Mouse (Mus musculus) CH12.LX (cell line): ENCODE measurements around the gene Olfr668.
A peak's percentile ranks its signal among the peaks of the same experiment; 100 is the strongest.
"Not testable (repeated sequence)": the region's sequence is repeated elsewhere in the genome, so short reads cannot be mapped to it uniquely, and the experiment has no call there.

Experiments
- CHD2 ChIP-seq: IDR thresholded peaks from 2 replicates; pipeline ENCODE4 v1.6.1; 2011; ENCODE audit warnings: low read length, improper control_type of control experiment
- CTCF ChIP-seq, 2 experiments: IDR thresholded peaks in 1 of 2; conservative IDR thresholded peaks in 1 of 2; 2 replicates each; pipeline ENCODE4 v1.5.1; 2011 to 2012; ENCODE audit warnings: low read depth in 2 of 2, low read length in 2 of 2, improper control_type of control experiment in 1 of 2, inconsistent platforms in 1 of 2, mild to moderate bottlenecking in 1 of 2, moderate library complexity in 1 of 2
- E2F4 ChIP-seq: IDR thresholded peaks from 2 replicates; pipeline ENCODE4 v1.6.1; 2011; ENCODE audit warnings: low read depth, low read length, improper control_type of control experiment; ENCODE audit not compliant: insufficient replicate concordance
- EP300 ChIP-seq: IDR thresholded peaks from 2 replicates; pipeline ENCODE4 v1.6.1; 2011; ENCODE audit warnings: low read length, improper control_type of control experiment
- HCFC1 ChIP-seq: IDR thresholded peaks from 2 replicates; pipeline ENCODE4 v1.6.1; 2012; ENCODE audit warnings: low read depth, mild to moderate bottlenecking, inconsistent platforms, low read length, improper control_type of control experiment
- KAT2A ChIP-seq: IDR thresholded peaks from 2 replicates; pipeline ENCODE4 v1.6.1; 2012; ENCODE audit warnings: low read length, improper control_type of control experiment, inconsistent platforms; ENCODE audit not compliant: insufficient replicate concordance
- MAFK ChIP-seq: IDR thresholded peaks from 2 replicates; pipeline ENCODE4 v1.6.1; 2011; ENCODE audit warnings: low read length, improper control_type of control experiment; ENCODE audit not compliant: insufficient replicate concordance
- MYC ChIP-seq: IDR thresholded peaks from 2 replicates; pipeline ENCODE4 v1.6.1; 2011; ENCODE audit warnings: low read depth, mild to moderate bottlenecking, improper control_type of control experiment, low read length
- NELFE ChIP-seq: IDR thresholded peaks from 2 replicates; pipeline ENCODE4 v1.6.1; 2011; ENCODE audit warnings: low read depth, low read length, improper control_type of control experiment
- POLR2A ChIP-seq: IDR thresholded peaks from 2 replicates; pipeline ENCODE4 v1.6.1; 2011; ENCODE audit warnings: low read depth, mild to moderate bottlenecking, improper control_type of control experiment, low read length
- USF1 ChIP-seq: IDR thresholded peaks from 2 replicates; pipeline ENCODE4 v1.6.1; 2014; ENCODE audit warnings: low read depth, mild to moderate bottlenecking, inconsistent platforms, low read length, improper control_type of control experiment
- ZMIZ1 ChIP-seq: IDR thresholded peaks from 2 replicates; pipeline ENCODE4 v1.6.1; 2012; ENCODE audit warnings: low read depth, mild to moderate bottlenecking, inconsistent platforms, low read length, improper control_type of control experiment

DNA sequence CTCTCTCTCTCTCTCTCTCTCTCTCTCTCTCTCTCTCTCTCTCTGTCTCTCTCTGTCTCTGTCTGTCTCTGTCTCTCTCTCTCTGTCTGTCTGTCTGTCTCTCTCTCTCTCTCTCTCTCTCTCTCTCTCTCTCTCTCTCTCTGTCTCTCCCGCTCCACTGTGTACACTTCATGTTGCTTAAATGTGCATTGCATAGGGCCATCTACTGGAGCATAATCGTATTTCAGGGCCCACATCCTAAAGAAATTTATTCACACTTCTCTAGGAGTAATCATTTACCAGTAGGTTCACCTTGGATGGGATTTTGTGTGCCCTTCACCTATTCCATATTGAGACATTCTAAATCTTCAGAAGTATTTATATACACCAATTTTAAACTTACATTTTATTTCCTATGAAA lies 44.6 kb upstream of the Olfr668 start:
- not testable (repeated sequence) for TF ChIP-seq POLR2A, MYC, EP300, E2F4, ZMIZ1, HCFC1, CHD2, MAFK, NELFE, KAT2A, USF1
- peak in 1 of 2 experiments; percentile 39; a peak in 1 of 4 replicates for TF ChIP-seq CTCF (conservative IDR thresholded peaks at IDR 0.05 in 1 of 2, IDR thresholded peaks at IDR 0.05 in 1 of 2; ENCODE audit: low read depth in 2 of 2, low read length in 2 of 2)
